ENCODE assay signal across 26 mouse cellular contexts in the genomic region with DNA sequence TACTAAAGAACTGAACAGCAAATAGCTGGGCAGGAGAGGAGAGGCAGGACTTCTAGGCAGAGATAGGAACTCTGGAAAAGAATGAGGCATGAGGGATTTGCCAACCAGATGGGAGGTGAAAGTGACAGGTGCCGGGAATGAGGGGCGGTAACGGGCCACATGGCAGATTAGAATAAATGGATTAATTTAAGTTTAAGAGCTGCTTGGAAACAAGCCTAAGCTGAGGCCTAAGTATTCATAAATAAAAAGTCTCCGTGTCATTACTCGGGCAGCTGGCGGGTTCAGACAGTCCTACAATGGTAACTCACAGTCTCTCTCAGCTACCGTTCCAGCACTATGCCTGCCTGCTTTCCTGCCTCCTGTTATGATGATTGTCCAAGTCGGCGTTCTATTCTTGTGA. TPM values are rescaled to one million over a fixed set of nuclear protein-coding genes. Genes with fewer than 3 reads are reported as not detected.
"Had no signal": no experiment of that assay in that cellular context is flagged by ENCODE, and none has a peak within 500 bp of the region (broad histone marks: within the 10 kb centered on the region; RNA-seq: fewer than 3 reads in every experiment).

No protein-coding gene starts in this region.

- ATAC-seq: liver, postnatal 0 days; lung, postnatal 0 days; midbrain, embryonic 15.5 days had no signal

- H3K4me2 ChIP-seq: limb, embryonic 12.5 days; limb, embryonic 15.5 days; liver, embryonic 11.5 days; lung, embryonic 14.5 days; midbrain, embryonic 12.5 days; midbrain, embryonic 15.5 days had no signal

- H3K27ac ChIP-seq: layer of hippocampus, adult 2 months; limb, embryonic 12.5 days; limb, embryonic 15.5 days; liver, embryonic 14.5 days; macrophage; midbrain, embryonic 12.5 days; midbrain, embryonic 15.5 days had no signal

- H3K9me3 ChIP-seq: limb, embryonic 12.5 days; limb, embryonic 15.5 days; midbrain, embryonic 12.5 days; midbrain, embryonic 15.5 days had no signal

- H3K4me3 ChIP-seq: layer of hippocampus, adult 2 months; limb, embryonic 12.5 days; limb, embryonic 15.5 days; midbrain, embryonic 12.5 days; midbrain, embryonic 15.5 days had no signal

- H3K9ac ChIP-seq: limb, embryonic 12.5 days; limb, embryonic 15.5 days; liver, embryonic 14.5 days; liver, postnatal 0 days; lung, embryonic 14.5 days; midbrain, embryonic 12.5 days; midbrain, embryonic 15.5 days had no signal

- H3K36me3 ChIP-seq: limb, embryonic 12.5 days; limb, embryonic 15.5 days; midbrain, embryonic 12.5 days; midbrain, embryonic 15.5 days had no signal

- H3K27me3 ChIP-seq: limb, embryonic 12.5 days; limb, embryonic 15.5 days; midbrain, embryonic 12.5 days; midbrain, embryonic 15.5 days had no signal

- DNase-seq: kidney, adult 18-20 months; kidney, adult 9 months; kidney, postnatal 14 days; kidney, postnatal 4 days; left cerebral cortex, postnatal 4 days; liver, postnatal 0 days; lung, embryonic 14.5 days; thymus, adult 18-20 months; thymus, postnatal 4 days had no signal

- H3K4me1 ChIP-seq: limb, embryonic 12.5 days; limb, embryonic 15.5 days; midbrain, embryonic 12.5 days; midbrain, embryonic 15.5 days had no signal

RNA-seq across cellular contexts. Expression of gene Prss48, which starts 47.0 kb away (rescaled TPM):
- total RNA-seq: layer of hippocampus, adult 2 months; left cerebral cortex, adult 8-10 months; left cerebral cortex, postnatal 14 days; left cerebral cortex, postnatal 4 days; megakaryocyte, adult 5-6 weeks had no signal
- polyA plus RNA-seq: limb, embryonic 12.5 days; limb, embryonic 15.5 days; liver, embryonic 14.5 days; liver, postnatal 0 days; lung, postnatal 0 days; macrophage; midbrain, embryonic 12.5 days; midbrain, embryonic 15.5 days; neural tube, embryonic 11.5 days; neural tube, embryonic 14.5 days; small intestine, adult 2 months; spleen, adult 2 months; stomach, embryonic 16.5 days had no signal
